In genomic region chr6:145819151-145819550, GRCm38 (mm10) we compare ENCODE assay signal across 20 mouse cellular contexts. TPM values are rescaled to one million over a fixed set of nuclear protein-coding genes. Genes with fewer than 3 reads are reported as not detected.
"Had no signal": no experiment of that assay in that cellular context is flagged by ENCODE, and none has a peak within 500 bp of the region (broad histone marks: within the 10 kb centered on the region; RNA-seq: fewer than 3 reads in every experiment).

No protein-coding gene starts in this region.

- DNase-seq: lung, adult 18-20 months; lung, embryonic 14.5 days; lung, postnatal 10 days; lung, postnatal 4 days; midbrain, embryonic 14.5 days; retina, postnatal 1 day; right cerebral cortex, adult 18-20 months; right cerebral cortex, postnatal 25 days; right cerebral cortex, postnatal 4 days; spleen, adult 18-20 months; thymus, adult 2 months; thymus, postnatal 25 days; thymus, postnatal 4 days had no signal

- H3K36me3 ChIP-seq: midbrain, embryonic 12.5 days; neural tube, embryonic 13.5 days; neural tube, embryonic 15.5 days had no signal

- H3K9ac ChIP-seq: lung, embryonic 14.5 days; midbrain, embryonic 12.5 days; neural tube, embryonic 13.5 days; neural tube, embryonic 15.5 days had no signal

- H3K4me1 ChIP-seq: neural tube, embryonic 15.5 days had no signal

- H3K9me3 ChIP-seq: midbrain, embryonic 10.5 days; midbrain, embryonic 12.5 days; neural tube, embryonic 13.5 days; neural tube, embryonic 15.5 days had no signal

- H3K4me3 ChIP-seq: midbrain, embryonic 10.5 days; midbrain, embryonic 12.5 days; myocyte; neural tube, embryonic 13.5 days; neural tube, embryonic 15.5 days had no signal

- H3K27ac ChIP-seq: midbrain, embryonic 10.5 days; midbrain, embryonic 12.5 days; neural tube, embryonic 13.5 days; neural tube, embryonic 15.5 days had no signal

- ATAC-seq: midbrain, embryonic 16.5 days had no signal

- H3K4me2 ChIP-seq: lung, embryonic 14.5 days; midbrain, embryonic 12.5 days; neural tube, embryonic 13.5 days; neural tube, embryonic 15.5 days had no signal

- H3K27me3 ChIP-seq: midbrain, embryonic 12.5 days; neural tube, embryonic 13.5 days; neural tube, embryonic 15.5 days had no signal

RNA-seq across cellular contexts. Expression of gene Bhlhe41, which starts 46.2 kb away (rescaled TPM):
- total RNA-seq: megakaryocyte, adult 5-6 weeks had no signal
